Mouse (Mus musculus): Measurements from ENCODE around the gene H3f3b.
"Not testable (repeated sequence)": the region's sequence is repeated elsewhere in the genome, so short reads cannot be mapped to it uniquely, and the experiment has no call there.

Gene H3f3b

GRCm38 (mm10) chr11:116019976-116020411, 7.8 kb downstream of the H3f3b start:
- DNase-seq = peak; percentile 32

GRCm38 (mm10) chr11:116019360-116019791, 8.4 kb downstream of the H3f3b start:
- no peak for DNase-seq

- not testable (repeated sequence) for DNase-seq
Measured at GRCm38 (mm10) chr11:116018867-116019266, 8.9 kb downstream of the H3f3b start.

- DNase-seq = peak; percentile 52
Measured at GRCm38 (mm10) chr11:116018106-116018505, 9.7 kb downstream of the H3f3b start.

GRCm38 (mm10) chr11:116014821-116015220, 12.9 kb downstream of the H3f3b start:
- no peak for DNase-seq

GRCm38 (mm10) chr11:116012262-116012947, 15.4 kb downstream of the H3f3b start, which contains the start of gene Galk1:
TSS of gene Galk1 (minus strand) at chr11:116012719.
- DNase-seq = peak; percentile 99

- DNase-seq = peak; percentile 38
Measured at GRCm38 (mm10) chr11:116011529-116012261, 16.1 kb downstream of the H3f3b start.

GRCm38 (mm10) chr11:116010948-116011347, 16.8 kb downstream of the H3f3b start:
- no peak for DNase-seq

- peak; percentile 18 for DNase-seq
Measured at GRCm38 (mm10) chr11:116010146-116010545, 17.6 kb downstream of the H3f3b start.

GRCm38 (mm10) chr11:116009661-116010060, 18.1 kb downstream of the H3f3b start:
- no peak for DNase-seq

GRCm38 (mm10) chr11:116008832-116009375, 18.9 kb downstream of the H3f3b start:
- peak; percentile 16 for DNase-seq

GRCm38 (mm10) chr11:116008411-116008810, 19.4 kb downstream of the H3f3b start:
- DNase-seq = no peak

GRCm38 (mm10) chr11:116007095-116007850, 20.5 kb downstream of the H3f3b start:
- no peak for DNase-seq

GRCm38 (mm10) chr11:116005701-116006419, 21.9 kb downstream of the H3f3b start:
- no peak for DNase-seq

GRCm38 (mm10) chr11:116004840-116005700, 22.7 kb downstream of the H3f3b start:
- DNase-seq = peak; percentile 87

- no peak for DNase-seq
Measured at GRCm38 (mm10) chr11:116004186-116004823, 23.5 kb downstream of the H3f3b start.

GRCm38 (mm10) chr11:116002894-116003293, 24.9 kb downstream of the H3f3b start:
- no peak for DNase-seq

- DNase-seq = no peak
Measured at GRCm38 (mm10) chr11:116001725-116002124, 26.0 kb downstream of the H3f3b start.

- DNase-seq = no peak
Measured at GRCm38 (mm10) chr11:116000607-116001006, 27.2 kb downstream of the H3f3b start.

- DNase-seq = peak; percentile 92
Measured at GRCm38 (mm10) chr11:115999538-116000143, 28.1 kb downstream of the H3f3b start.
